Mouse (Mus musculus) liver, embryonic 14.5 days (tissue): Measurements from ENCODE around the gene Tas2r106. TPM values are rescaled to one million over a fixed set of nuclear protein-coding genes. Genes with fewer than 3 reads are reported as not detected.

ENCODE experiments used
- ATAC-seq: fragments of 200-750 bp; cut with Nextera tagmentation; 2 replicates; pipeline ENCODE4 v1.8.0; 2017; ENCODE audit warnings: moderate number of reproducible peaks, mild to moderate bottlenecking, moderate library complexity; ENCODE audit not compliant: insufficient read depth
- DNase-seq, 3 experiments: peaks; one replicate each; pipeline ENCODE4 v3.0.0-alpha.2; 2012 to 2013; ENCODE audit warnings: low read depth in 3 of 3, low spot score in 3 of 3
- H3K27ac ChIP-seq: fragments of 300-500 bp; sonication (generic); 2 replicates; pipeline ENCODE4 v1.5.1; 2014; ENCODE audit warnings: moderate library complexity, mild to moderate bottlenecking, control low read depth, inconsistent platforms
- H3K27me3 ChIP-seq: fragments of 300-500 bp; sonication (generic); 2 replicates; pipeline ENCODE4 v1.6.1; 2014; ENCODE audit warnings: mild to moderate bottlenecking, low read length, moderate library complexity; ENCODE audit not compliant: control insufficient read depth, insufficient read depth
- H3K36me3 ChIP-seq: fragments of 300-500 bp; sonication (generic); replicated peaks from 2 replicates; pipeline ENCODE4 v1.6.1; 2014; ENCODE audit warnings: low read depth; ENCODE audit not compliant: control insufficient read depth, insufficient read depth
- H3K4me1 ChIP-seq, 2 experiments: fragments of 200-500 bp in 1 of 2; fragments of 300-500 bp in 1 of 2; sonication (generic) in 1 of 2; replicated peaks; 2 replicates each; pipeline ENCODE4 v1.6.1; 2012 to 2014; ENCODE audit warnings: antibody characterized with exemption in 1 of 2, inconsistent platforms in 1 of 2, low read length in 1 of 2; ENCODE audit not compliant: control insufficient read depth in 2 of 2, insufficient read depth in 2 of 2
- H3K4me2 ChIP-seq: fragments of 300-500 bp; sonication (generic); 2 replicates; pipeline ENCODE4 v1.6.1; 2014; ENCODE audit warnings: low read depth, mild to moderate bottlenecking, control low read depth, moderate library complexity
- H3K4me3 ChIP-seq, 2 experiments: fragments of 200-500 bp in 1 of 2; fragments of 300-500 bp in 1 of 2; sonication (generic) in 1 of 2; 2 replicates each; pipeline ENCODE4 v1.5.1; 2012 to 2014; ENCODE audit warnings: low read depth in 2 of 2, low read length in 2 of 2, mild to moderate bottlenecking in 2 of 2, control low read depth in 1 of 2, inconsistent platforms in 1 of 2, moderate library complexity in 1 of 2; ENCODE audit not compliant: insufficient read depth in 1 of 2
- H3K9ac ChIP-seq: fragments of 300-500 bp; sonication (generic); replicated peaks from 2 replicates; pipeline ENCODE4 v1.6.1; 2014; ENCODE audit warnings: mild to moderate bottlenecking, control low read depth, moderate library complexity
- H3K9me3 ChIP-seq: fragments of 300-500 bp; sonication (generic); 2 replicates; pipeline ENCODE4 v1.6.1; 2016; ENCODE audit warnings: low read length, mixed read lengths; ENCODE audit not compliant: control insufficient read depth
- CTCF ChIP-seq: IDR thresholded peaks from 2 replicates; pipeline ENCODE4 v1.5.1; 2016; ENCODE audit warnings: antibody characterized with exemption, low read depth, control low read depth
- EP300 ChIP-seq: IDR thresholded peaks from 2 replicates; pipeline ENCODE4 v1.6.1; 2016; ENCODE audit warnings: antibody characterized with exemption, low read depth
- WGBS: fragments of 180-500 bp; shearing (Covaris S2); extraction: QIAGEN DNeasy Blood & Tissue Kit; methylation state at CpG from one replicate; pipeline ENCODE4 v1.1.7; 2014; ENCODE audit not compliant: insufficient replicate concordance; 5-methylcytosine and 5-hydroxymethylcytosine counted together
- polyA plus RNA-seq, 2 experiments: library from polyadenylated mRNA; depleted of rRNA in 1 of 2; stranded (reverse) in 1 of 2; unstranded in 1 of 2; fragments of >200 nt; fragmentation: Nextera tagmentation in 1 of 2; extraction: Ambion mirVana in 1 of 2; gene quantifications; 2 replicates each; pipeline versions ENCODE4 v1.2.1 to v1.2.3; 2012 to 2014

Tas2r106 gene
- polyA plus RNA-seq (2012; rRNA removed) (not detected in 2 replicates), polyA plus RNA-seq (2014; fragmentation: Nextera tagmentation; extraction: Ambion mirVana) (not detected in 2 replicates)

DNA sequence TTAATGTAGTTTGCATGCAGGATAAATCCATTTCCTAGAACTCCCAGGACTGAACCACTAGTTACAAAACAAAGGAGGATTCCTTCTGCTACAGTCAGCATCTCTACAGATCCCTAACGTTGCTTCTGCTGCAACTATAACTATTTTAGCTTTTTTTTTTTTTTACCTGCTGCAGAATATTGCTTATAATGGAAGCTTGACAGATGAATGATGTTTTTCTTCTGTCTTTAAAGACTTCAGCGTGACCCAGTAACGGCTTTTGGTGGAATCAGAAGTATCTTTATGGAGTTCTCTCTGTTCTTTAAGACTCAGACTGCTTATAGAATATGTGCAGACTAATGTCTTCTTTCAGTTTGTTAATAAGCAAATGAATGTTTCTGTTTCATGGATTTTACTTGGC, at the start of gene Tas2r106:
Gene Tas2r106, minus strand, starts transcription at position 101 of the 400 bp plus-strand sequence.
- H3K4me2 ChIP-seq, result no peak within 1 kb of the TSS
- no peaks in the 10 kb centered on the region for H3K27me3 ChIP-seq
- H3K27ac ChIP-seq, result no peak within 1 kb of the TSS
- no peak for ATAC-seq
- H3K36me3 ChIP-seq, result no peaks in the 10 kb centered on the region
- no peak for DNase-seq
- no peaks in the 10 kb centered on the region for H3K4me1 ChIP-seq
- H3K4me3 ChIP-seq, result no peak within 1 kb of the TSS
- 41% methylated on average over 3 of the region's 3 CpGs for WGBS
- TF ChIP-seq CTCF (no peak), EP300 (no peak)
- no peak within 1 kb of the TSS for H3K9ac ChIP-seq
- no peaks in the 10 kb centered on the region; the same call in 1 of the 2 replicates for H3K9me3 ChIP-seq

DNA sequence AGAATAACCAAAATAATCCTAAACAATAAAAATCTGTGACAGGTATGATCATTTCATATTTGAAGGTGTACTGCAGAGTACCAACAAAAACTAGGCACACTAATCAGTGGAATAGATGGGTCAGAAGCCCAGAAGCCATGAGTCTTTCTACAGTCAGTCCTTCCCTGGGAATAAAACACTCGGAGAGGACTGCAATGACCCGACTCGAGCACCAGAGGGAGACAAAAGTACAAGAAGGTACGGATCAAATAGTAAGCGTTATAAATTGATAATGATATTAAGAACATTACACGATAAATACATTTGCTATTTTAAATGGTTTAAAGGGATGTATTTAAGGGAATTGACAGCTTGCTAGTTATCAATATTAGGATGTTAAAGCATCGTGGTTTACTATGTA, 34.1 kb upstream of the Tas2r106 start:
- Histone ChIP-seq H3K27ac (no peak overlapping the region), H3K9me3 (no peaks in the 10 kb centered on the region), H3K27me3 (no peaks in the 10 kb centered on the region), H3K4me1 (no peaks in the 10 kb centered on the region), H3K9ac (no peak overlapping the region), H3K4me3 (no peak overlapping the region), H3K4me2 (no peak overlapping the region), H3K36me3 (no peaks in the 10 kb centered on the region)
- 41% methylated on average over 7 of the region's 7 CpGs for WGBS
- DNase-seq (no peak), ATAC-seq (no peak)
- TF ChIP-seq CTCF (no peak), EP300 (no peak)

DNA sequence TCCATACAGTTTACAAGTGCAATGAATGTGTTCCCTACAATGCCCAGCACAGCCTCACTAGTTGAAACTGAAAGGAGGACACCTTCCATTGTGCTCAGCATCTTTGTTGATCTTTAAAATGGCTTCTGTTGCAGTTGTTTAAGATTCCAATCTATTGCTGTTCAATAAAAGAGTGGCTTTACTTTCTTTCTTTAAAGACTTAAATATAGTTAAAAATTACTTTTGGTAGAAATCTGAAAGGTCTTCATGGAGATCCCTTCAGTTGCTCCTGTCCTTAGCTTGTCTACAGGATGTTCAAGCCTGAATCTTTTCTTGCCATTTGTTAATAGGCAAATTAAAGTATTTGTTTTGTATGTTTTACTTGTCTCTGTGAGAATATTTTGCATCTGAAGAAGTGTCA, 11.3 kb upstream of the Tas2r106 start, which contains the start of gene Tas2r114:
Gene Tas2r114, minus strand, starts transcription at position 101 of the 400 bp plus-strand sequence.
- Histone ChIP-seq H3K4me3 (no peak within 1 kb of the TSS), H3K36me3 (no peaks in the 10 kb centered on the region), H3K9ac (no peak within 1 kb of the TSS), H3K27ac (no peak within 1 kb of the TSS), H3K4me2 (no peak within 1 kb of the TSS), H3K27me3 (no peaks in the 10 kb centered on the region), H3K4me1 (no peaks in the 10 kb centered on the region), H3K9me3 (no peaks in the 10 kb centered on the region)
- TF ChIP-seq CTCF (no peak), EP300 (no peak)
- ATAC-seq (no peak), DNase-seq (no peak)

DNA sequence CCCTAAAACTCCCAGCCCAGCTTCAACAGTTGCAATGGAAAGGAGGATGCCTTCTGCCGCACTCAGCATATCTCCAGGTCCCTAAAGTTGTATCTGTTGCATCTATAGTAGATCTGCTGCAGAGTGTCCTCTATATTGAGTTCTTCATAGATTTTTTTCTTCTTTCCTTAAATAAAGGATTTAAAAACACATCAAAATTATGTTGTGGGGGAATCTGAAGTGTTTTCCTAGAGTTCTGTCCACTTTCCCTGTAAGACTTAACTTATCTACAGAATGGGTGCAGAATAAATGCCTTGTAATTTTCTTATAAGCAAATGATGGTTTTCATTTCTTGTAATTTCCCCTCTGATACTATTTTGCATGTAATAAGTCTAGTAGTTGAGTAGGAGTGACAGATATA, 8.7 kb upstream of the Tas2r106 start, which contains the start of gene Tas2r105:
Gene Tas2r105, minus strand, starts transcription at position 101 of the 400 bp plus-strand sequence.
- Histone ChIP-seq H3K9ac (no peak within 1 kb of the TSS), H3K4me2 (no peak within 1 kb of the TSS), H3K27me3 (no peaks in the 10 kb centered on the region), H3K36me3 (no peaks in the 10 kb centered on the region), H3K9me3 (no peaks in the 10 kb centered on the region), H3K4me3 (no peak within 1 kb of the TSS), H3K27ac (no peak within 1 kb of the TSS), H3K4me1 (no peaks in the 10 kb centered on the region)
- TF ChIP-seq CTCF (no peak), EP300 (no peak)
- DNase-seq (no peak), ATAC-seq (no peak)
- WGBS, result 43% methylated on average over 1 of the region's 1 CpGs

DNA sequence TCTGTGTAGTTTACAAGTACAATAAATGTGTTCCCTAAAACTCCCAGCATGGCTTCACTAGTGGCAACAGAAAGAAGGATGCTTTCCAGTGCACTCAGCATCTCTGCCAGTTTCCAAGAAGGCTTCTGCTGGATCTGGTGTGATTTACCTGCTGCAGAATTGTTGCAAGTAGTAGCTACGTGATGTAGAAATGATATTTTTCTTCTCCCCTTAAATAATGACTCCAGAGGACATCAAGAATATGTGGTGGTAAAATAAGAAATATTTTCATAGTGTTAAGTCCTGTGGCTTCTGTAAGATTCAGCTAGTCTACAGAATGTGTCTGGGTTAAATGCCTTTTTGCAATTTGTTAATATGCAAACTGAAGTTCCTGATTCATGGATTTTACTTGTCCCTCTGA, 7.0 kb upstream of the Tas2r106 start, which contains the start of gene Tas2r104:
Gene Tas2r104, minus strand, starts transcription at position 101 of the 400 bp plus-strand sequence.
- Histone ChIP-seq H3K27me3 (no peaks in the 10 kb centered on the region), H3K4me2 (no peak within 1 kb of the TSS), H3K4me1 (no peaks in the 10 kb centered on the region), H3K27ac (no peak within 1 kb of the TSS), H3K9ac (no peak within 1 kb of the TSS), H3K9me3 (no peaks in the 10 kb centered on the region), H3K36me3 (no peaks in the 10 kb centered on the region), H3K4me3 (no peak within 1 kb of the TSS)
- WGBS, result 47% methylated on average over 1 of the region's 1 CpGs
- DNase-seq, result no peak
- no peak for TF ChIP-seq CTCF
- no peak for TF ChIP-seq EP300
- ATAC-seq, result no peak
